Mouse (Mus musculus) C2C12 (cell line): Measurements from ENCODE around the gene Hnrnpk.

Experiments
- CEBPB ChIP-seq: IDR thresholded peaks from one replicate; pipeline ENCODE4 v1.6.1; 2011; ENCODE audit warnings: low read depth, mild to moderate bottlenecking, control low read depth, moderate library complexity
- CTCF ChIP-seq: IDR thresholded peaks from one replicate; pipeline ENCODE4 v1.5.1; 2011; ENCODE audit not compliant: control insufficient read depth, insufficient read depth, insufficient read length
- MAX ChIP-seq: IDR thresholded peaks from one replicate; pipeline ENCODE4 v1.6.1; 2011; ENCODE audit warnings: mild to moderate bottlenecking, control low read depth
- MYOD1 ChIP-seq: IDR thresholded peaks from one replicate; pipeline ENCODE4 v1.6.1; 2011; ENCODE audit warnings: low read depth; ENCODE audit not compliant: control insufficient read depth, insufficient read length
- MYOG ChIP-seq: IDR thresholded peaks from one replicate; pipeline ENCODE4 v1.6.1; 2011; ENCODE audit not compliant: control insufficient read depth, insufficient read length; ENCODE audit errors: extremely low read depth
- USF1 ChIP-seq: IDR thresholded peaks from one replicate; pipeline ENCODE4 v1.6.1; 2011; ENCODE audit warnings: low read depth, mild to moderate bottlenecking, control low read depth, moderate library complexity

GRCm38 (mm10) chr13:58443787-58444186 is 40.6 kb upstream of the Hnrnpk start:
- TF ChIP-seq CTCF: no peak
- no peak for TF ChIP-seq MYOG
- no peak for TF ChIP-seq CEBPB
- no peak for TF ChIP-seq MAX
- TF ChIP-seq USF1: no peak
- no peak for TF ChIP-seq MYOD1
